Mouse (Mus musculus): ENCODE results near the gene Stk11ip.

DNA sequence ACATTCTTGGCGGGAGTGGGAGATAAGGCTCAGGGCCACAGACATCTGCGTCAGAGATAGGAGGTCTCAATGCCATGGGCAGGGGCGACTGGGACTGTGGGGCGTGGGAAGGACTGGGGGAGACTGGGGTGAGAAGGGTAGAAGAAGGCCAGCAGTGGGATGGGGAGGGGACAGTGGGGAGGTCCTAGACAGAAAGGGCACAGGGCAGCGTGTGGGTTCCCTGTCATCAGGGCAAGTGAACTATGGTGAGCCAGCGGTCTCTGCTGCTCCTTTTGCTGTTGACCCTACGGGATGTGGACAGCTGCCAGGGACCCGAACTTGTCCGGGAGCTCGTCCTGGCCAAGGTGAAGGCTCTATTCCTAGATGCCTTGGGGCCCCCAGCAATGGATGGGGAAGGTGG, 14.3 kb upstream of the Stk11ip start, which contains the start of gene Inha:
- TF ChIP-seq CTCF (conservative IDR thresholded peaks at IDR 0.05; ENCODE audit: low read length) (no peak), NANOG (IDR thresholded peaks at IDR 0.05; ENCODE audit: borderline replicate concordance, low read length) (no peak)

Data from E14TG2a.4 (cell line).